Mouse (Mus musculus): Measurements from ENCODE around the gene Prtg. TPM values are rescaled to one million over a fixed set of nuclear protein-coding genes. Genes with fewer than 3 reads are reported as not detected.

The Prtg gene
- total and polyA plus RNA-seq, 3 experiments: not detected

DNA sequence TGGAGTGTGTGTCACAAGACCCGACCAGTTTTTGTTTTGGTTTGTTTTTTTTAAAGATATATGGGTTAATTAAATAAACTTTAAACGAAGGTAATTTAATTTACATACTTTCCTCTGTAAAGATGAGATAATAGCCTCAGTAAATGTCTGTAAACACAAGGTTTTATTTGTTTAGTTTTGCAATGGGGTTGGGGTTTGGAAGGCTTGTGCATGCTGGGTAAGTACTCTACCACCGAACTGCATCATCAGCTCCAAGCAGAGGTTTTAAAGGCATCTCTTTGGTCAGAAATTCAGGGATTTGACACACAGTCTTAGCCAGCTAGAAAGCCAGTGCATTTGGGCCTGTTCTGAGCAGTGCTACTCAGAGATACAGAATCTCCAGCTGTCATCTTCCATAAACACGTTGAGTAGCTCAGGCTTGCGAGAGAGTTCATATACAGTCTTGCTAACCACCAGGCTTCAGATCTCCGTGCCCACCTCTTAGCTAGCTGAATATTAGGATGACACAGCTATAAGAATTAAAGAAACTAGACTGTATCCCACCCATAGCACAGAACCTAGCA lies 31.0 kb downstream of the Prtg start:
- no peak overlapping the region for H3K4me3 ChIP-seq (ENCODE audit: control insufficient read depth in 1 of 2, insufficient read depth in 1 of 2, low read depth in 2 of 2, low read length in 2 of 2)
- H3K36me3 ChIP-seq (ENCODE audit: control insufficient read depth in 1 of 2, insufficient read depth in 2 of 2, low read length in 2 of 2): no peaks in the 10 kb centered on the region
- H3K9ac ChIP-seq (ENCODE audit: control insufficient read depth, low read depth, low read length, poor library complexity, severe bottlenecking): no peak overlapping the region
- H3K27me3 ChIP-seq (ENCODE audit: control insufficient read depth in 1 of 2, insufficient read depth in 2 of 2, low read length in 2 of 2): peaks cover 15 to 18% of the 10 kb centered on the region in 2 experiments
- no peaks in the 10 kb centered on the region for H3K9me3 ChIP-seq (replicated peaks; ENCODE audit: insufficient read depth, low read length)
- no peak for TF ChIP-seq CHD1 (IDR thresholded peaks at IDR 0.05; ENCODE audit: low read depth, low read length)
- no peak for TF ChIP-seq CTCF (IDR thresholded peaks at IDR 0.05 in 2 of 3, conservative IDR thresholded peaks at IDR 0.05 in 1 of 3; ENCODE audit: control insufficient read depth in 1 of 3, insufficient read depth in 1 of 3, low read depth in 2 of 3, low read length in 3 of 3, poor library complexity in 1 of 3, severe bottlenecking in 1 of 3)
- no peak for TF ChIP-seq TBP (IDR thresholded peaks at IDR 0.05; ENCODE audit: low read depth, low read length)
- no peak for TF ChIP-seq NRF1 (IDR thresholded peaks at IDR 0.05; ENCODE audit: insufficient read depth, low read depth, low read length, poor library complexity, severe bottlenecking)
- no peak for TF ChIP-seq USF1 (IDR thresholded peaks at IDR 0.05; ENCODE audit: low read depth, low read length)
- TF ChIP-seq KAT2A (conservative IDR thresholded peaks at IDR 0.05; ENCODE audit: low read depth, low read length): no peak
- no peak for TF ChIP-seq MYC (IDR thresholded peaks at IDR 0.05; ENCODE audit: low read depth, low read length)
- TF ChIP-seq SMC3 (IDR thresholded peaks at IDR 0.05; ENCODE audit: low read depth, low read length): no peak
- no peaks in the 10 kb centered on the region for H3K79me2 ChIP-seq (ENCODE audit: control insufficient read depth, insufficient read depth, low read length, poor library complexity)
- no peak for DNase-seq (ENCODE audit: low read depth, low spot score)
- no peak overlapping the region for H3K27ac ChIP-seq (ENCODE audit: control insufficient read depth, low read depth, low read length)
- no peaks in the 10 kb centered on the region for H3K4me1 ChIP-seq (ENCODE audit: control insufficient read depth in 1 of 2, insufficient read depth in 2 of 2, low read length in 2 of 2)

DNA sequence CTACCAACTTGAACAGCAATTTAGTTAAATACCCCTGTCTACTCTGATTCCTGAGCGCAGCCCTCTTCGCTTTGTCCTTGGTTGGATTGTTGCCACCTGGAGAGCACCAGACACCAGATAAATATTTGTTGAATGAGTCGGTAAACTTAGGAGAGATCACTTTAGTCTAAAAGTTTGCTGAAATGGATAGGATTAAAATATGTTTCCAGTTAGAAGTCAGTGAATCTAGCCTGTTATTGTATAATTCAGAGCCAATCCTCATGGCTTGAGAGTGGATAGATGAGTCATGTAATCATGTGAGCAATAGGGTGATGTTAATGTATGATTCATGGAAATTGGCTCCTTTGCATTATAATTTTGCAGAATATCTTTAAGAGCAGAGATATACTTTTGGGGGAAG lies 31.6 kb downstream of the Prtg start:
- Histone ChIP-seq H3K27ac (ENCODE audit: control insufficient read depth, low read depth, low read length) (no peak overlapping the region), H3K9ac (ENCODE audit: control insufficient read depth, low read depth, low read length, poor library complexity, severe bottlenecking) (no peak overlapping the region), H3K4me1 (ENCODE audit: control insufficient read depth in 1 of 2, insufficient read depth in 2 of 2, low read length in 2 of 2) (no peaks in the 10 kb centered on the region), H3K36me3 (ENCODE audit: control insufficient read depth in 1 of 2, insufficient read depth in 2 of 2, low read length in 2 of 2) (no peaks in the 10 kb centered on the region), H3K79me2 (ENCODE audit: control insufficient read depth, insufficient read depth, low read length, poor library complexity) (no peaks in the 10 kb centered on the region), H3K9me3 (replicated peaks; ENCODE audit: insufficient read depth, low read length) (no peaks in the 10 kb centered on the region), H3K27me3 (ENCODE audit: control insufficient read depth in 1 of 2, insufficient read depth in 2 of 2, low read length in 2 of 2) (peaks cover 15 to 18% of the 10 kb centered on the region in 2 experiments), H3K4me3 (ENCODE audit: control insufficient read depth in 1 of 2, insufficient read depth in 1 of 2, low read depth in 2 of 2, low read length in 2 of 2) (no peak overlapping the region)
- DNase-seq (ENCODE audit: low read depth, low spot score): no peak
- TF ChIP-seq ZMIZ1 (IDR thresholded peaks at IDR 0.05; ENCODE audit: low read depth, low read length) (no peak), CHD2 (IDR thresholded peaks at IDR 0.05; ENCODE audit: low read length) (no peak), MYB (IDR thresholded peaks at IDR 0.05; ENCODE audit: low read depth, low read length) (no peak), CHD1 (IDR thresholded peaks at IDR 0.05; ENCODE audit: low read depth, low read length) (no peak), HCFC1 (IDR thresholded peaks at IDR 0.05; ENCODE audit: low read depth, low read length) (no peak), TCF12 (IDR thresholded peaks at IDR 0.05; ENCODE audit: low read depth, low read length) (no peak), KAT2A (conservative IDR thresholded peaks at IDR 0.05; ENCODE audit: low read depth, low read length) (no peak), MXI1 (IDR thresholded peaks at IDR 0.05; ENCODE audit: low read depth, low read length) (no peak), MAFK (IDR thresholded peaks at IDR 0.05; ENCODE audit: borderline replicate concordance, low read depth, low read length) (no peak), ELF1 (IDR thresholded peaks at IDR 0.05; ENCODE audit: low read depth, low read length) (no peak), ZKSCAN1 (IDR thresholded peaks at IDR 0.05; ENCODE audit: low read depth, low read length) (no peak), MAX (IDR thresholded peaks at IDR 0.05; ENCODE audit: low read length) (no peak), NRF1 (IDR thresholded peaks at IDR 0.05; ENCODE audit: insufficient read depth, low read depth, low read length, poor library complexity, severe bottlenecking) (no peak), RAD21 (IDR thresholded peaks at IDR 0.05; ENCODE audit: low read depth, low read length) (no peak), EP300 (IDR thresholded peaks at IDR 0.05; ENCODE audit: low read depth in 1 of 2, low read length in 2 of 2) (no peak), CTCF (IDR thresholded peaks at IDR 0.05 in 2 of 3, conservative IDR thresholded peaks at IDR 0.05 in 1 of 3; ENCODE audit: control insufficient read depth in 1 of 3, insufficient read depth in 1 of 3, low read depth in 2 of 3, low read length in 3 of 3, poor library complexity in 1 of 3, severe bottlenecking in 1 of 3) (no peak), MAZ (IDR thresholded peaks at IDR 0.05; ENCODE audit: low read depth, low read length) (no peak)

All from MEL (cell line).